Mouse (Mus musculus) thymus, adult 2 months (tissue): ENCODE data around the gene Pacrg.

ENCODE experiments used
- CTCF ChIP-seq: fragments of 200-500 bp; IDR thresholded peaks from 2 replicates; pipeline ENCODE4 v1.5.1; 2012; ENCODE audit warnings: mild to moderate bottlenecking, control low read depth, low read length, moderate library complexity, borderline replicate concordance; ENCODE audit not compliant: control insufficient read depth, poor library complexity, insufficient read depth; ENCODE audit errors: extremely low read depth
- POLR2A ChIP-seq: fragments of 200-500 bp; IDR thresholded peaks from 2 replicates; pipeline ENCODE4 v1.6.1; 2012; ENCODE audit warnings: mild to moderate bottlenecking, low read length, control low read depth, moderate library complexity; ENCODE audit not compliant: control insufficient read depth, poor library complexity, insufficient read depth; ENCODE audit errors: extremely low read depth

GRCm38 (mm10) chr17:10478377-10478776 is 361.7 kb downstream of the Pacrg start:
- TF ChIP-seq CTCF (no peak), POLR2A (no peak)
